Mouse (Mus musculus) megakaryocyte, embryonic 14.5 days (primary cell): ENCODE measurements around the gene Ncoa7.

Experiments used
- FLI1 ChIP-seq: IDR thresholded peaks from 2 replicates; pipeline ENCODE4 v1.6.1; 2012; ENCODE audit warnings: low read length, inconsistent platforms, mixed read lengths
- GATA1 ChIP-seq: IDR thresholded peaks from 3 replicates; pipeline ENCODE4 v1.6.1; 2012; ENCODE audit warnings: mixed read lengths, low read length, inconsistent platforms, borderline replicate concordance

- TF ChIP-seq GATA1 (no peak), FLI1 (no peak)
Measured at GRCm38 (mm10) chr10:30763179-30763770, 39.9 kb downstream of the Ncoa7 start.
